Mouse (Mus musculus) forebrain, embryonic 15.5 days (tissue): ENCODE data around the gene Notch2. TPM values are rescaled to one million over a fixed set of nuclear protein-coding genes. Genes with fewer than 3 reads are reported as not detected.

Experiments
- ATAC-seq: fragments of 200-750 bp; cut with Nextera tagmentation; replicated peaks from 2 replicates; pipeline ENCODE4 v1.8.0; 2017; ENCODE audit warnings: mild to moderate bottlenecking, moderate TSS enrichment, moderate library complexity
- H3K27ac ChIP-seq: fragments of 300-500 bp; sonication (generic); replicated peaks from 2 replicates; pipeline ENCODE4 v1.5.1; 2015; ENCODE audit warnings: mild to moderate bottlenecking, inconsistent platforms
- H3K27me3 ChIP-seq: fragments of 300-500 bp; sonication (generic); 2 replicates; pipeline ENCODE4 v1.6.1; 2015; ENCODE audit warnings: inconsistent platforms
- H3K36me3 ChIP-seq: fragments of 300-500 bp; sonication (generic); 2 replicates; pipeline ENCODE4 v1.6.1; 2015; ENCODE audit warnings: mild to moderate bottlenecking, inconsistent platforms
- H3K4me1 ChIP-seq: fragments of 300-500 bp; sonication (generic); 2 replicates; pipeline ENCODE4 v1.6.1; 2015; ENCODE audit warnings: inconsistent platforms
- H3K4me2 ChIP-seq: fragments of 300-500 bp; sonication (generic); replicated peaks from 2 replicates; pipeline ENCODE4 v1.6.1; 2015; ENCODE audit warnings: mild to moderate bottlenecking, inconsistent platforms
- H3K4me3 ChIP-seq: fragments of 300-500 bp; sonication (generic); 2 replicates; pipeline ENCODE4 v1.5.1; 2015; ENCODE audit warnings: mild to moderate bottlenecking, inconsistent platforms
- H3K9ac ChIP-seq: fragments of 300-500 bp; sonication (generic); replicated peaks from 2 replicates; pipeline ENCODE4 v1.6.1; 2015; ENCODE audit warnings: mild to moderate bottlenecking, inconsistent platforms
- H3K9me3 ChIP-seq: fragments of 300-500 bp; sonication (generic); 2 replicates; pipeline ENCODE4 v1.6.1; 2016; ENCODE audit warnings: inconsistent platforms
- WGBS: fragments of 180-500 bp; shearing (Covaris S2); methylation state at CpG from one replicate; pipeline ENCODE4 v1.1.7; 2015; ENCODE audit warnings: mixed read lengths; 5-methylcytosine and 5-hydroxymethylcytosine counted together
- polyA plus RNA-seq: library from polyadenylated mRNA; unstranded; fragments of >200 nt; fragmentation: Nextera tagmentation; extraction: Ambion mirVana; gene quantifications from 2 replicates; pipeline ENCODE4 v1.2.1, GENCODE M21; 2015

The Notch2 gene
- polyA plus RNA-seq, 1 experiment from 2014 or later: 17.8 TPM

DNA sequence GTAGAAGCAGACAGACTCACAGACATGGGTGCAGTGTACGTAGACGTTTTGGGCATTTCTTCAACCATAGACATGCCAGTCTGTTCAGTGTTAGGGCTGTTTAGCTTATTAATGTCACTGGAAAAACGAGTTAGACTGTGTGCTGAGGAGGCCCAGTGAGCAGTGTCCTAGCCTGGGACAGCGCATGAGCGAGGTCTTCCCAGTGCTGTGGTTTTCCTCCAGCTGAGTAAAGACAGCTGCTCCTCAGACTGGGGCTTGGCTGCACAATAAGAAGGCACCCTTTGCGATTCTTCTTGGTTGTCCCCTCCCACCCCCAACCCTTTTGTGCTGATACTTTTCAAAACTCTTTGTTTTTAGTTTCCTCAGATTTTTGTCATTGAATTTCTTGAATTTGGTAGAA is 22.8 kb downstream of the Notch2 start:
- ATAC-seq: no peak
- H3K4me1 ChIP-seq: peaks cover 75% of the 10 kb centered on the region
- no peak overlapping the region for H3K9ac ChIP-seq
- no peak overlapping the region for H3K4me2 ChIP-seq
- 52% methylated on average over 6 of the region's 6 CpGs for WGBS
- no peak overlapping the region for H3K4me3 ChIP-seq
- H3K27me3 ChIP-seq: no peaks in the 10 kb centered on the region
- H3K9me3 ChIP-seq: no peaks in the 10 kb centered on the region
- H3K27ac ChIP-seq: peak overlapping the region; percentile 46; the same call in 1 of the 2 replicates
- no peaks in the 10 kb centered on the region for H3K36me3 ChIP-seq

DNA sequence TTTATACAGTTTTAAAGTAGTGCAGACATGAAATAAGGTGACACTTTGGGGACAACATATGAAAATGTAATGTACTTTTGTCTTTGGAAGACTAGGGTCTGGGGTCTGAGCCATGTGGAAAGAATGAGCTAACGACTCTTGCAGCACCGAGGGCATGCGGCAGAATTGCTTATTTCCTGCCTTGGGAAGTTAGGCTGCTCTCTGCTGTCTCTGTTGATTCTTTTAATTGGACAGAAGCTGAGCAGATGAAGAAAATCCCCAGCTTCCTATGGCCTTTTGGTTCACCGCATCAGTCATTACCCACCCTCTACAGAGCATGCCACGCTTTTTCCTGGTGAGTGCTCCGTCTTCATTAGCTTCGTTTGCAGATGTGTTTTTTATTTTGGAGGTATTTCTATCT is 23.8 kb downstream of the Notch2 start:
- Histone ChIP-seq H3K27ac (peak overlapping the region; percentile 79), H3K9me3 (no peaks in the 10 kb centered on the region), H3K9ac (no peak overlapping the region), H3K4me1 (peaks cover 75% of the 10 kb centered on the region), H3K27me3 (no peaks in the 10 kb centered on the region), H3K4me3 (no peak overlapping the region), H3K4me2 (no peak overlapping the region), H3K36me3 (no peaks in the 10 kb centered on the region)
- 32% methylated on average over 7 of the region's 7 CpGs for WGBS
- ATAC-seq: no peak

DNA sequence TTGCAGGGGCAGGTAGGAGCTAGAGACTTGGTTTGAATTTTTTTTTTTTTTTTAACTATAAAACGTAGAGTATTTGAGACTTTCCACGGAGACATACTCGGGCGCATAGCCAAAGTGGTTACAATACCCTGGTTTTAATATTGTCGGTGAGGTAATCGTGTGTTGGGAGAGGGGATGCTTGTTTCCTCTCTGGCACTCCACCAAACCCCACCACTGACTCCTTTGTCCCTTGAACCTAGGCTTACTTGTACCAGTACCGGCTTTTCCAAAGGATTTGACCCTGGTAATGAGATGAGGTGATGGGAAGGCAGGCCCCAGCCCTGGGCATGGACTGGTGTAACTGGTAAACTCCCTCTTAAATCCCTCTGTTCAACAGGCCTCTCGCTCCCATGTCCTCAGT is 25.3 kb downstream of the Notch2 start:
- no peaks in the 10 kb centered on the region for H3K36me3 ChIP-seq
- H3K9me3 ChIP-seq: no peaks in the 10 kb centered on the region
- peaks cover 77% of the 10 kb centered on the region for H3K4me1 ChIP-seq
- H3K27ac ChIP-seq: peak overlapping the region; percentile 79
- 36% methylated on average over 8 of the region's 8 CpGs for WGBS
- H3K4me2 ChIP-seq: no peak overlapping the region
- 0 out of 2 replicates have a peak, but pooled peaks have one; percentile 29 for ATAC-seq
- H3K9ac ChIP-seq: no peak overlapping the region
- no peaks in the 10 kb centered on the region for H3K27me3 ChIP-seq
- no peak overlapping the region for H3K4me3 ChIP-seq

DNA sequence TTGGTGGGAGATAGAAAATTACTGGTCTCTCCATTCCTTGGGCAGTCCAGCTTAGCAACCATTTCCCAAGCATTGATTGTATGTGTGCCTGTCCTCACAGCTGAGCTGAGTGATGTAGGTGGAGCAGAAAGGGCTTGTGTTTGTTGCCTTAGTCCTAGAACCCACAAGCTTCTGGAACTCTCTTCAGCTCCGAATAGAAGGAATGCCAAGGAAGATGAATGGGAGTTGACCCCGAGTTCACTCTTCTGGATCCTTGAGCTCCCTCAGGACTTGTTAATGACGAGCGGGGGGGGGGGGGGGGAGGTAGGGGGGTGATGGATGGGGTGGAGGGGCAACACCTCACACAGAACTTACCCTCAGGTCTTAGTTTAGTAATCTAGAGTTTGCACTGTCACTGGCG is 25.9 kb downstream of the Notch2 start:
- no peaks in the 10 kb centered on the region for H3K36me3 ChIP-seq
- no peaks in the 10 kb centered on the region for H3K9me3 ChIP-seq
- WGBS: 50% methylated on average over 5 of the region's 5 CpGs
- no peak overlapping the region for H3K9ac ChIP-seq
- H3K4me2 ChIP-seq: no peak overlapping the region
- H3K27me3 ChIP-seq: no peaks in the 10 kb centered on the region
- H3K4me1 ChIP-seq: peaks cover 77% of the 10 kb centered on the region
- no peak overlapping the region for H3K4me3 ChIP-seq
- H3K27ac ChIP-seq: peak overlapping the region; percentile 79
- ATAC-seq: no peak

- Histone ChIP-seq H3K27ac (peak overlapping the region; percentile 79), H3K4me1 (peaks cover 73% of the 10 kb centered on the region), H3K9ac (no peak overlapping the region), H3K36me3 (no peaks in the 10 kb centered on the region), H3K27me3 (no peaks in the 10 kb centered on the region), H3K9me3 (no peaks in the 10 kb centered on the region), H3K4me2 (no peak overlapping the region), H3K4me3 (no peak overlapping the region)
- 83% methylated on average over 16 of the region's 16 CpGs for WGBS
- no peak for ATAC-seq
These were observed 26.5 kb downstream of the Notch2 start for GRCm38 (mm10) chr3:98039666-98040456.

DNA sequence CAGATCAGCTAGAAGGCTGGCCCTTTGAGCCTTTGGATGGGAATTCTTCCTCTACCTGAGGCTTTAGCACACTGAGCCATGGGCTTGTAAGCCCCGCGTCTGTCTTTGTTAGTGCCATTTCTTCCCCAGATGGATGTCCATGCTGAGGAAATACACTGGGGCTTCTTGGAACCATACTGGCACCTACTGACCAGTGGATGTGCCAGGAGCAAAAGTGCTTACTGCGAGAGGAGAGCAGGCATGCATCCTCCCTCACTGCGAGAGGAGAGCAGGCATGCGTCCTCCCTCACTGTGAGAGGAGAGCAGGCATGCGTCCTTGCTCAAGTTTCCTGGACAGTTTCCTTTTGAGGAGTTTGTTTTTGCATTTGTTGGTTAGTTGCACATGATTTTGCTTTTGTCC is 27.5 kb downstream of the Notch2 start:
- no peak for ATAC-seq
- Histone ChIP-seq H3K9ac (no peak overlapping the region), H3K4me2 (no peak overlapping the region), H3K36me3 (no peaks in the 10 kb centered on the region), H3K4me1 (peaks cover 71% of the 10 kb centered on the region), H3K4me3 (no peak overlapping the region), H3K27ac (0 out of 2 replicates have a peak overlapping the region, but pooled peaks have one; percentile 85), H3K9me3 (no peaks in the 10 kb centered on the region), H3K27me3 (no peaks in the 10 kb centered on the region)
- WGBS: 84% methylated on average over 6 of the region's 6 CpGs

DNA sequence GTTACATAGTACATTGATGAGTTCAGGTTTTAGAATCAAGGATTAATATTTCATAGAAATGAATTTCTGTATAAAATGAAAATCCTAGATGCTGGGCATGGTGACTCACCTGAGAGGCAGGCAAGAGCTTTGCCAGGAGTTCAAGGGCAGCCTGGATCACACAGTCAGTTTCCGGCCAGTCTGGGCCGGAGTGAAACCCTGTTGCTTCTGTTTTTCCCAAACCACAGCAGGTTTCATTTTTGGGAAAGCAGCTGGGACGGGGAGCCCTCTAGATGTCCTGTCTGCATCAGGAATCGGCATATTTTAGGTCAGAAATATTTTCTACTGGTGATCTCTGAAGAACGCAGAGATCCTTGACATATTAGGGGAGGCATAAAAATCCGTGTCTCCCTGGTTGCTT is 29.0 kb downstream of the Notch2 start:
- Histone ChIP-seq H3K27me3 (no peaks in the 10 kb centered on the region), H3K27ac (peak overlapping the region; percentile 85), H3K4me3 (no peak overlapping the region), H3K9ac (no peak overlapping the region; the same call in 1 of the 2 replicates), H3K36me3 (no peaks in the 10 kb centered on the region), H3K4me2 (peak overlapping the region; percentile 28), H3K9me3 (no peaks in the 10 kb centered on the region), H3K4me1 (peaks cover 69% of the 10 kb centered on the region)
- no peak for ATAC-seq
- WGBS: 39% methylated on average over 6 of the region's 6 CpGs

DNA sequence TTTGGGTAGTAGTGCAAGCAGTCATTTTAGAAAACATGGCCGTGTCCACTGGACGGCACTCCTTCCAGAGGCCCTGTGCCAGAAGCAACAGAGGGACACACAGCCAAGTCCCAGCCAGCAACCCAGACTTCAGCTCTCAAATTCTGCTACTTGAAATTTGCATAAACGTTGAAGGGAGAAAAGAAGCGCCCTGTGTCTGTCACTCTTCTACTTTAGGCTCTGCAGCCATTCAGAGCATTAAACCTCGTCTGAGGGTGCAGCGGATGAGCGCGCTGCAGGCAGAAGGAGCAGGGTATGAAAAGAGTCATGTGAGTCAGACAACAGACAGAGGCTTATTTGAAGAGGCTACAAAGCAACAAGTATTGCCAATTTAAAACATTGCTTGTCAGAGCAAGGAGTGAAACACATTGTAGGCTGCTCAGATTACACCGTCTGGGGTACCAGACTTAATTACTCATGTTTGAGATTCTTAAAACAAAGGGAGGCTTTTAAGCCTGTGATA is 29.7 kb downstream of the Notch2 start:
- peak; percentile 86 for ATAC-seq
- peak overlapping the region; percentile 85 for H3K27ac ChIP-seq
- peak overlapping the region; percentile 9; the same call in 1 of the 2 replicates for H3K4me3 ChIP-seq
- H3K4me1 ChIP-seq: peaks cover 63% of the 10 kb centered on the region
- no peak overlapping the region; the same call in 1 of the 2 replicates for H3K9ac ChIP-seq
- H3K9me3 ChIP-seq: no peaks in the 10 kb centered on the region
- 3% methylated on average over 9 of the region's 9 CpGs for WGBS
- no peaks in the 10 kb centered on the region for H3K27me3 ChIP-seq
- H3K4me2 ChIP-seq: peak overlapping the region; percentile 28
- no peaks in the 10 kb centered on the region for H3K36me3 ChIP-seq

- 29% methylated on average over 4 of the region's 4 CpGs for WGBS
- Histone ChIP-seq H3K36me3 (no peaks in the 10 kb centered on the region), H3K4me3 (no peak overlapping the region), H3K4me1 (peaks cover 56% of the 10 kb centered on the region), H3K27me3 (no peaks in the 10 kb centered on the region), H3K9me3 (no peaks in the 10 kb centered on the region), H3K27ac (peak overlapping the region; percentile 85), H3K4me2 (no peak overlapping the region), H3K9ac (no peak overlapping the region)
- peak; percentile 47 for ATAC-seq
These were observed 30.3 kb downstream of the Notch2 start for GRCm38 (mm10) chr3:98043669-98044068.

DNA sequence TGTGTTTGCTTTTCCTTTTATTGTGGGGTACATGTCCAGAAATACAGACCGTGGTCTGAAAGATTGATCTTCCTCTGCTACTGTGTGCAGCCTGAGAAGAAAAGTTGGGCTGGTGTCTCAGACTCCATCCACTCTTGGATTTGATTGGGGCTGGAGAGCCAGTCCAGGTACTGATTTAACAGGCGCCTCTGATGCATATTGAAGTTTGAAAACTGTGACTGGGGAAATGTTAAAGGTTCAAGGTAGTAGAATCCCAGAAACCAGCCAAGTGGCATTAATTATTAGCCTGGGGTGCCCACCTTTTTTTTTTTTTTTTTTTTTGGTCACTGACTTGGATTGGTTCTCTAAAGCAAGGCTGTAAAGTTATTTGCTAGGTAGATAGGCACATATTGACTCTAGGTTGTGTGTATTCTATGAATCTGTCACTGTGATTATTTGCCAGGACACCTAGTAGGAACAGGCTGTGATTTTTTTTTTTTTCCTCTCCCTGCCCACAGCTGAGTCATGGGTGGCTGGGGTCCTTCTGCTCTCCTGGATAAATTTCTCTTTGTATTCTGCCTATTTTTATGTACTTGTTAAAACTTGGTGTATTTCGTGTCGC is 31.5 kb downstream of the Notch2 start:
- no peak for ATAC-seq
- no peaks in the 10 kb centered on the region for H3K27me3 ChIP-seq
- no peak overlapping the region for H3K4me3 ChIP-seq
- no peaks in the 10 kb centered on the region for H3K36me3 ChIP-seq
- H3K4me1 ChIP-seq: peaks cover 46% of the 10 kb centered on the region
- no peak overlapping the region for H3K4me2 ChIP-seq
- 77% methylated on average over 4 of the region's 4 CpGs for WGBS
- H3K9ac ChIP-seq: no peak overlapping the region
- no peak overlapping the region for H3K27ac ChIP-seq
- H3K9me3 ChIP-seq: no peaks in the 10 kb centered on the region

- no peaks in the 10 kb centered on the region for H3K27me3 ChIP-seq
- no peaks in the 10 kb centered on the region for H3K36me3 ChIP-seq
- H3K4me1 ChIP-seq: peaks cover 45% of the 10 kb centered on the region
- ATAC-seq: no peak
- no peak overlapping the region for H3K27ac ChIP-seq
- H3K4me3 ChIP-seq: no peak overlapping the region
- no peaks in the 10 kb centered on the region for H3K9me3 ChIP-seq
- no peak overlapping the region for H3K9ac ChIP-seq
- H3K4me2 ChIP-seq: no peak overlapping the region
- 60% methylated on average over 8 of the region's 8 CpGs for WGBS
These were observed 32.3 kb downstream of the Notch2 start for GRCm38 (mm10) chr3:98045465-98046148.

DNA sequence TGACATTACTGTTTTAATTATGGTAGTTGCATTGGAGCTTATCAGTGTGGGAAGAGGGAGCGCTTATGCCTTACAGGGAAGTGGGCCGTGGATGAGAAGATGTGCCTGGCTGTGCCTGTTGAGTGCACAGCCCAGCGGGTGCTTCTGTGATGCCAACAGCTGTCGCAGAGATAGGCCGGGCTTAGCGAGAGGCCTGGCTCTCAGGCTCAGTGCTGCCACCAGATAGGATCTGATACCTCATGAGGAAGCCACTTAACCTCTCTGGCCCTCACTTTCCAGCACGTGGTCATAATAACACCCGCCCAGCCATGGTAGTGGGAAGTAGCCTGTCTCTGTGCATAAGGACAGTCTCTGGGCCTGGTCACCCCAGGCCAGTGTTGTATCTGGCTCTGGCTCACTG is 33.0 kb downstream of the Notch2 start:
- no peak for ATAC-seq
- Histone ChIP-seq H3K27me3 (no peaks in the 10 kb centered on the region), H3K4me1 (peaks cover 47% of the 10 kb centered on the region), H3K36me3 (no peaks in the 10 kb centered on the region), H3K4me3 (no peak overlapping the region), H3K27ac (no peak overlapping the region), H3K9me3 (no peaks in the 10 kb centered on the region), H3K9ac (no peak overlapping the region), H3K4me2 (no peak overlapping the region)
- 78% methylated on average over 8 of the region's 8 CpGs for WGBS
